Mouse (Mus musculus) MEL (cell line): ENCODE measurements at regions not wholly inside any gene's neighbourhood (a gene's known extent, or its start where the extent isn't known, plus 50 kb on each side); places are given as distances from the start of the nearest gene placed in this dataset.

Source experiments
- DNase-seq: peaks from one replicate; pipeline ENCODE4 v3.0.0; 2011; ENCODE audit warnings: low read depth, low spot score
- H3K27ac ChIP-seq: 2 replicates; pipeline ENCODE4 v1.5.1; 2012; ENCODE audit warnings: low read depth, mild to moderate bottlenecking, control low read depth, low read length, moderate library complexity; ENCODE audit not compliant: control insufficient read depth
- H3K27me3 ChIP-seq, 2 experiments: fragments of 150-350 bp in 1 of 2; sonication (generic) in 1 of 2; 2 replicates each; pipeline ENCODE4 v1.6.1; 2012; ENCODE audit warnings: low read length in 2 of 2, mild to moderate bottlenecking in 2 of 2, improper control_type of control experiment in 1 of 2, moderate library complexity in 1 of 2; ENCODE audit not compliant: insufficient read depth in 2 of 2, control insufficient read depth in 1 of 2
- H3K36me3 ChIP-seq, 2 experiments: 2 replicates each; pipeline ENCODE4 v1.6.1; 2012 to 2014; ENCODE audit warnings: low read length in 2 of 2, improper control_type of control experiment in 1 of 2, inconsistent platforms in 1 of 2, mild to moderate bottlenecking in 1 of 2; ENCODE audit not compliant: insufficient read depth in 2 of 2, control insufficient read depth in 1 of 2
- H3K4me1 ChIP-seq, 2 experiments: fragments of 150-350 bp in 1 of 2; sonication (generic) in 1 of 2; 2 replicates each; pipeline ENCODE4 v1.6.1; 2012; ENCODE audit warnings: low read length in 2 of 2, improper control_type of control experiment in 1 of 2, mild to moderate bottlenecking in 1 of 2; ENCODE audit not compliant: insufficient read depth in 2 of 2, control insufficient read depth in 1 of 2
- H3K4me3 ChIP-seq, 2 experiments: fragments of 150-350 bp in 1 of 2; sonication (generic) in 1 of 2; 2 replicates each; pipeline ENCODE4 v1.5.1; 2012; ENCODE audit warnings: low read depth in 2 of 2, low read length in 2 of 2, mild to moderate bottlenecking in 2 of 2, moderate library complexity in 2 of 2, control low read depth in 1 of 2, improper control_type of control experiment in 1 of 2; ENCODE audit not compliant: control insufficient read depth in 1 of 2, insufficient read depth in 1 of 2
- H3K79me2 ChIP-seq: 2 replicates; pipeline ENCODE4 v1.6.1; 2012; ENCODE audit warnings: mild to moderate bottlenecking, low read length, moderate library complexity; ENCODE audit not compliant: control insufficient read depth, poor library complexity, insufficient read depth
- H3K9ac ChIP-seq: 2 replicates; pipeline ENCODE4 v1.6.1; 2012; ENCODE audit warnings: low read depth, mild to moderate bottlenecking, control low read depth, low read length, moderate library complexity; ENCODE audit not compliant: control insufficient read depth, poor library complexity, severe bottlenecking
- H3K9me3 ChIP-seq: fragments of 150-350 bp; sonication (generic); replicated peaks from 2 replicates; pipeline ENCODE4 v1.6.1; 2012; ENCODE audit warnings: mild to moderate bottlenecking, low read length, improper control_type of control experiment, moderate library complexity; ENCODE audit not compliant: insufficient read depth
- CHD1 ChIP-seq: IDR thresholded peaks from 2 replicates; pipeline ENCODE4 v1.6.1; 2012; ENCODE audit warnings: low read depth, mild to moderate bottlenecking, inconsistent platforms, low read length, improper control_type of control experiment
- CHD2 ChIP-seq: IDR thresholded peaks from 2 replicates; pipeline ENCODE4 v1.6.1; 2011; ENCODE audit warnings: low read length, improper control_type of control experiment
- CTCF ChIP-seq, 3 experiments: IDR thresholded peaks in 2 of 3; conservative IDR thresholded peaks in 1 of 3; 2 replicates each; pipeline ENCODE4 v1.5.1; 2011 to 2012; ENCODE audit warnings: low read length in 3 of 3, low read depth in 2 of 3, mild to moderate bottlenecking in 2 of 3, improper control_type of control experiment in 1 of 3, inconsistent platforms in 1 of 3, mixed read lengths in 1 of 3, moderate library complexity in 1 of 3; ENCODE audit not compliant: control insufficient read depth in 1 of 3, insufficient read depth in 1 of 3, poor library complexity in 1 of 3, severe bottlenecking in 1 of 3
- ELF1 ChIP-seq: IDR thresholded peaks from 2 replicates; pipeline ENCODE4 v1.6.1; 2014; ENCODE audit warnings: low read depth, mild to moderate bottlenecking, inconsistent platforms, low read length, improper control_type of control experiment, moderate library complexity
- EP300 ChIP-seq, 2 experiments: IDR thresholded peaks; 2 replicates each; pipeline ENCODE4 v1.6.1; 2011; ENCODE audit warnings: improper control_type of control experiment in 2 of 2, low read length in 2 of 2, low read depth in 1 of 2, mild to moderate bottlenecking in 1 of 2
- ETS1 ChIP-seq: IDR thresholded peaks from 2 replicates; pipeline ENCODE4 v1.6.1; 2012; ENCODE audit warnings: low read depth, mild to moderate bottlenecking, inconsistent platforms, low read length, improper control_type of control experiment, moderate library complexity
- MAZ ChIP-seq: IDR thresholded peaks from 2 replicates; pipeline ENCODE4 v1.6.1; 2012; ENCODE audit warnings: low read depth, mild to moderate bottlenecking, inconsistent platforms, low read length, improper control_type of control experiment
- NELFE ChIP-seq: IDR thresholded peaks from 2 replicates; pipeline ENCODE4 v1.6.1; 2011; ENCODE audit warnings: low read depth, low read length, improper control_type of control experiment
- POLR2A ChIP-seq, 2 experiments: IDR thresholded peaks; 2 replicates each; pipeline ENCODE4 v1.6.1; 2011 to 2012; ENCODE audit warnings: low read length in 2 of 2, mild to moderate bottlenecking in 2 of 2, control low read depth in 1 of 2, improper control_type of control experiment in 1 of 2, low read depth in 1 of 2, moderate library complexity in 1 of 2; ENCODE audit not compliant: control insufficient read depth in 1 of 2, insufficient read depth in 1 of 2, poor library complexity in 1 of 2
- POLR2AphosphoS2 ChIP-seq: IDR thresholded peaks from 2 replicates; pipeline ENCODE4 v1.6.1; 2011; ENCODE audit warnings: low read length, improper control_type of control experiment
- POLR2AphosphoS5 ChIP-seq: IDR thresholded peaks from 2 replicates; pipeline ENCODE4 v1.6.1; 2012; ENCODE audit warnings: low read depth, borderline replicate concordance, mild to moderate bottlenecking, inconsistent platforms, low read length, moderate library complexity, mixed read lengths
- RAD21 ChIP-seq: IDR thresholded peaks from 2 replicates; pipeline ENCODE4 v1.6.1; 2011; ENCODE audit warnings: mild to moderate bottlenecking, low read depth, low read length, improper control_type of control experiment
- RCOR1 ChIP-seq: IDR thresholded peaks from 2 replicates; pipeline ENCODE4 v1.6.1; 2012; ENCODE audit warnings: low read depth, mild to moderate bottlenecking, inconsistent platforms, low read length, improper control_type of control experiment
- SIN3A ChIP-seq: IDR thresholded peaks from 2 replicates; pipeline ENCODE4 v1.6.1; 2012; ENCODE audit warnings: low read length, improper control_type of control experiment, inconsistent platforms
- SMC3 ChIP-seq: IDR thresholded peaks from 2 replicates; pipeline ENCODE4 v1.6.1; 2011; ENCODE audit warnings: low read depth, low read length, improper control_type of control experiment
- TBP ChIP-seq: IDR thresholded peaks from 2 replicates; pipeline ENCODE4 v1.8.0; 2011; ENCODE audit warnings: low read depth, low read length, improper control_type of control experiment
- TCF12 ChIP-seq: IDR thresholded peaks from 2 replicates; pipeline ENCODE4 v1.6.1; 2014; ENCODE audit warnings: low read depth, mild to moderate bottlenecking, inconsistent platforms, low read length, improper control_type of control experiment, moderate library complexity
- UBTF ChIP-seq: IDR thresholded peaks from 2 replicates; pipeline ENCODE4 v1.6.1; 2012; ENCODE audit warnings: low read depth, mild to moderate bottlenecking, inconsistent platforms, low read length, improper control_type of control experiment, moderate library complexity, borderline replicate concordance; ENCODE audit not compliant: insufficient read depth
- USF1 ChIP-seq: IDR thresholded peaks from 2 replicates; pipeline ENCODE4 v1.6.1; 2014; ENCODE audit warnings: low read depth, mild to moderate bottlenecking, inconsistent platforms, low read length, improper control_type of control experiment, moderate library complexity
- USF2 ChIP-seq, 2 experiments: IDR thresholded peaks; 2 replicates each; pipeline ENCODE4 v1.6.1; 2011 to 2012; ENCODE audit warnings: improper control_type of control experiment in 2 of 2, low read length in 2 of 2, borderline replicate concordance in 1 of 2, inconsistent platforms in 1 of 2, low read depth in 1 of 2, mild to moderate bottlenecking in 1 of 2; ENCODE audit not compliant: insufficient read depth in 1 of 2
- ZC3H11A ChIP-seq: IDR thresholded peaks from 2 replicates; pipeline ENCODE4 v1.6.1; 2012; ENCODE audit warnings: low read depth, mild to moderate bottlenecking, inconsistent platforms, low read length, improper control_type of control experiment
- ZKSCAN1 ChIP-seq: IDR thresholded peaks from 2 replicates; pipeline ENCODE4 v1.6.1; 2012; ENCODE audit warnings: low read depth, mild to moderate bottlenecking, inconsistent platforms, low read length, improper control_type of control experiment, moderate library complexity
- ZNF384 ChIP-seq: IDR thresholded peaks from 2 replicates; pipeline ENCODE4 v1.6.1; 2012; ENCODE audit warnings: low read depth, mild to moderate bottlenecking, inconsistent platforms, low read length, improper control_type of control experiment

- no peak overlapping the region for H3K27ac ChIP-seq
- H3K36me3 ChIP-seq = no peaks in the 10 kb centered on the region
- H3K4me3 ChIP-seq = no peak overlapping the region
- H3K9ac ChIP-seq = no peak overlapping the region
- H3K9me3 ChIP-seq = no peaks in the 10 kb centered on the region
- peak; percentile 15 for DNase-seq
- no peaks in the 10 kb centered on the region for H3K4me1 ChIP-seq
- no peaks in the 10 kb centered on the region for H3K27me3 ChIP-seq
- TF ChIP-seq EP300 (IDR thresholded peaks at IDR 0.05; ENCODE audit: low read depth in 1 of 2, low read length in 2 of 2) = no peak
- TF ChIP-seq ZNF384 = no peak
- TF ChIP-seq SMC3 = peak; percentile 42
- TF ChIP-seq RAD21 = peak; percentile 28
- TF ChIP-seq MAZ = no peak
- TF ChIP-seq POLR2AphosphoS5 = no peak
- peak; percentile 44 to 51 (median 47); a peak in 5 of 6 replicates for TF ChIP-seq CTCF (IDR thresholded peaks at IDR 0.05 in 2 of 3, conservative IDR thresholded peaks at IDR 0.05 in 1 of 3; ENCODE audit: control insufficient read depth in 1 of 3, insufficient read depth in 1 of 3, low read depth in 2 of 3, low read length in 3 of 3, poor library complexity in 1 of 3, severe bottlenecking in 1 of 3)
- TF ChIP-seq, all 39 proteins: peak for 3
- H3K79me2 ChIP-seq = no peaks in the 10 kb centered on the region
These were observed 113.4 kb upstream of the Cpm start for GRCm38 (mm10) chr10:117515777-117516501.

GRCm38 (mm10) chr10:117515039-117515438 lies 114.3 kb upstream of the Cpm start:
- Histone ChIP-seq H3K27me3 (no peaks in the 10 kb centered on the region), H3K4me3 (no peak overlapping the region), H3K27ac (no peak overlapping the region), H3K79me2 (no peaks in the 10 kb centered on the region), H3K36me3 (no peaks in the 10 kb centered on the region), H3K4me1 (no peaks in the 10 kb centered on the region), H3K9ac (no peak overlapping the region), H3K9me3 (no peaks in the 10 kb centered on the region)
- no peak for TF ChIP-seq RCOR1
- TF ChIP-seq ZC3H11A = no peak
- TF ChIP-seq ETS1 = no peak
- no peak for TF ChIP-seq TBP
- no peak for TF ChIP-seq UBTF
- TF ChIP-seq POLR2A (IDR thresholded peaks at IDR 0.05; ENCODE audit: control insufficient read depth in 1 of 2, insufficient read depth in 1 of 2, low read depth in 1 of 2, low read length in 2 of 2, poor library complexity in 1 of 2) = no peak
- no peak for DNase-seq

- no peak overlapping the region for H3K9ac ChIP-seq
- no peak for TF ChIP-seq CTCF (IDR thresholded peaks at IDR 0.05 in 2 of 3, conservative IDR thresholded peaks at IDR 0.05 in 1 of 3; ENCODE audit: control insufficient read depth in 1 of 3, insufficient read depth in 1 of 3, low read depth in 2 of 3, low read length in 3 of 3, poor library complexity in 1 of 3, severe bottlenecking in 1 of 3)
- TF ChIP-seq NELFE = no peak
- TF ChIP-seq POLR2AphosphoS2 = no peak
- TF ChIP-seq CHD1 = no peak
- TF ChIP-seq ZKSCAN1 = no peak
- no peak for TF ChIP-seq ELF1
- no peak for TF ChIP-seq UBTF
- no peak for TF ChIP-seq SIN3A
- no peak for TF ChIP-seq USF1
- no peak for TF ChIP-seq USF2 (IDR thresholded peaks at IDR 0.05; ENCODE audit: borderline replicate concordance in 1 of 2, insufficient read depth in 1 of 2, low read depth in 1 of 2, low read length in 2 of 2)
- TF ChIP-seq CHD2 = no peak
- no peak for TF ChIP-seq TCF12
- TF ChIP-seq RAD21 = no peak
- no peak overlapping the region for H3K27ac ChIP-seq
- no peak for DNase-seq
- no peaks in the 10 kb centered on the region for H3K36me3 ChIP-seq
- H3K4me3 ChIP-seq = no peak overlapping the region
- no peaks in the 10 kb centered on the region for H3K27me3 ChIP-seq
- H3K4me1 ChIP-seq = no peaks in the 10 kb centered on the region
- no peaks in the 10 kb centered on the region for H3K79me2 ChIP-seq
- no peaks in the 10 kb centered on the region for H3K9me3 ChIP-seq
These were observed 115.3 kb upstream of the Cpm start for GRCm38 (mm10) chr10:117513925-117514546.
